Mouse (Mus musculus) 3T3-L1 (cell line): ENCODE measurements around the gene Mrps12.
"Not testable (repeated sequence)": the region's sequence is repeated elsewhere in the genome, so short reads cannot be mapped to it uniquely, and the experiment has no call there.

Experiments
- DNase-seq: peaks from one replicate; pipeline ENCODE4 v3.0.0-alpha.2; 2015; ENCODE audit warnings: low read depth, low spot score

Mrps12 gene

GRCm38 (mm10) chr7:28709454-28709853, 32.2 kb downstream of the Mrps12 start:
- no peak for DNase-seq

GRCm38 (mm10) chr7:28702601-28703143, 38.9 kb downstream of the Mrps12 start:
- DNase-seq = no peak

GRCm38 (mm10) chr7:28701306-28701705, 40.3 kb downstream of the Mrps12 start:
- DNase-seq = not testable (repeated sequence)

- no peak for DNase-seq
Measured at GRCm38 (mm10) chr7:28700269-28700668, 41.4 kb downstream of the Mrps12 start.

DNA sequence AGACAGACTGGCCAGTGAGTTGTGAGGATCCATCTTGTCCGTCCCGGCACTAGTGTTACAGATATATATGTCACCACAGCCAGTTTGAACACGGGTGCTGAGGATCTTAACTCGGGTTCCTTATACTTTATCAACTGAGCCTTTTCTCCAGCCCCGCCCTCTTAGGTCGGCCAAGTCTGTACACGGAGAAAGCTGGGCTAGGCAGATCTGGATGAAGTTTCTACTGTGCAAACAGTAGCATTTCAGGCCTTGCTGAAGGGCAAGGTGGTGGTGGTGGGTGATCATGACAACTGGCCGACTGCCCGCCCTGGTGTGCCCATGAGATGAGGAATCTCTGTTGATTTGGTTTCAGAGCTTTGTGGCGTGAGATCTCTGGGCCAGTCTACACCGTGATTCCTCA, 44.3 kb downstream of the Mrps12 start:
- no peak for DNase-seq

DNA sequence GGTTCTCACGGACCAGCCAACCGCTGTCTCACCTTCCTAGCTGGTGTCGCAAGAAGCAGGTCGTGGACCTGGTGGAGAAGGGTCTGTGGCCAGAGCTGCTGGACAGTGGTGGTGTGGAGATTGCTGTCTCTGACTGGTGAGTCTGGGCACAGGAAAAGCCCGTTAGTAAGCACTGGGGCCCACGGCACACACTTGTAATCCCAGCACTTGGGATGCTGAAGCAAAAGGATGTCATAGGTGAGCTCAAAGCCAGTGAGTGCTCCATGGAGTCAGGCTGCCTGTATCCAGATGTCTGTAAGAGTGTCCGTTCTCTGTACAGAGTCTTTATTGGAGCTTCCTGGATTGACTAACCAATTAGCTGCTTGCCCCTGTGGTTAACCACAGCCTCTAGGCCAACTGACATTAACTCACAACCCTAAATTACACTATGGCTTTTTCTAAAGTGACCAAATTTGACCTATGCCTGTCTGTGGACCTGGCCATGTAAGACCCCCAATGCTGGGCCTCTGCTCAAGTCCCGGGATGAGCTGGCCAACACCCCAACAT, 46.6 kb downstream of the Mrps12 start:
- DNase-seq = no peak

- DNase-seq = no peak
Measured at GRCm38 (mm10) chr7:28694423-28694822, 47.2 kb downstream of the Mrps12 start.

DNA sequence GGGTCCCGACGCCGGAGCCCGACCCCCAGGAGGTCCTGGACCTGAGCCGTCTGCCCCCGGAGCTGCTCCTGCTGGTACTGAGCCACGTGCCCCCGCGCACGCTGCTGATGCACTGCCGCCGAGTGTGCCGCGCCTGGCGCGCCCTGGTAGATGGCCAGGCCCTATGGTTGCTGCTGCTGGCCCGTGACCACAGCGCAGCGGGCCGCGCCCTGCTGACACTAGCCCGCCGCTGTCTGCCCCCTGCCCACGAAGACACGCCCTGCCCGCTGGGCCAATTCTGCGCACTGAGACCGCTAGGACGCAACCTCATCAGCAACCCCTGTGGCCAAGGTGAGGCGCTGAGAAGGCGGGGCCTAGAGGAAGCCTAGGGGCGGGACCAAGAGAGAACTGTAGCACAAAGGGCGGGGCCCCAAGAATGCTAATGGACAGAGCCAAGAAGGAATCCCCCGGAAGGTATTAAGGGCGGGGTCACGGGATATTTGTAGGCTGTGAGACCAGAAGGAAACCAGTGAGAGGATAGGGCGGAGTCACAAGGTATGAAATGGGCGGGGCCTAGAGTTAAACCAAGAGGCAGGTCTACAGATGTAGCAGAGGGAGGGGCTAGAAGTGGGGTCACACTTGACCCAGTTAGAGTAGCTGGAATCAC, 48.2 kb downstream of the Mrps12 start:
- no peak for DNase-seq

- no peak for DNase-seq
Measured at GRCm38 (mm10) chr7:28692545-28693320, 48.9 kb downstream of the Mrps12 start, which contains the start of gene Fbxo27. Gene Fbxo27, plus strand, starts transcription at chr7:28692849.

DNA sequence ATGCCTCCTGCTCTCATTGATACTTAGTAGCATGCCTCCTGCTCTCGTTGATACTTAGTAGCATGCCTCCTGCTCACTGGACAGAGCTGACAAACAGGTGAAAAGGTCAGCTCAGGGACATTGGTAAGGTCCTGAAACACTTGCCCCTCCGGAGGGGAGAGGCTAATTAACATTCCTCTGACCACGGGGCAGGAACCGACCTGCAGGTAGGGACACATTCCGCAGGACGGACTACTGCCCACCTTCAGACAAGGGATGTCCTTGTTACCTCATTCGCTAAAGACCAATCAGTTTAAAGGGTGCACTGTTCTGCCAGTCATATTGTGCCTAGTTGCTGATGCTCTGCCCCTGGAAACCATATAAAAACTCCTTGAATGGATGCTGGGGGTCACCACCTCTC, 50.5 kb downstream of the Mrps12 start:
- DNase-seq = no peak
